Mouse (Mus musculus) neural tube, embryonic 10.5 days (tissue): ENCODE data around the gene Fgfr1op.
"Not testable (repeated sequence)": the region's sequence is repeated elsewhere in the genome, so short reads cannot be mapped to it uniquely, and the experiment has no call there.

ENCODE experiments used
- DNase-seq: peaks from one replicate; pipeline ENCODE4 v3.0.0-alpha.2; 2017; ENCODE audit warnings: low spot score; ENCODE audit errors: extremely low spot score

Gene Fgfr1op

DNA sequence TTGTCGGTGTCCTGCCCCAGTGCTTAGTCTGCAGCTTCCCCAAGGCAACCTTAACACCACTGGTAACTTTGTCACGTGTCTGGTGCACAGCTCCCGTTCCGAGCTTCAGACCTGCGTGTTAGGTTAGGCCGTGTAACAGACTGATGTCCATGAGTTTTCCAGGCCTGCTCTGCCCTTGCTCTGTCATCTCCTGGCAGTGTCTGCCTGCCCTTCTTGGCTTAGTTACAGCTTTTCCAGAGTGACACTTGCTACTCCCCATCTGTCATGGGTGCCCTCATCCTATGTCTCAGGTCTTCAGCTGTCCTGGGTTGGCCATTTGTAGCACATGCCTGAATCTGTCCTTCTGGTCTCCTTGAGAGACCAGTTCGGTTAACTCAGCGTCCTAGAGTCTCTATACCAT is 2.1 kb downstream of the Fgfr1op start:
- not testable (repeated sequence) for DNase-seq

DNA sequence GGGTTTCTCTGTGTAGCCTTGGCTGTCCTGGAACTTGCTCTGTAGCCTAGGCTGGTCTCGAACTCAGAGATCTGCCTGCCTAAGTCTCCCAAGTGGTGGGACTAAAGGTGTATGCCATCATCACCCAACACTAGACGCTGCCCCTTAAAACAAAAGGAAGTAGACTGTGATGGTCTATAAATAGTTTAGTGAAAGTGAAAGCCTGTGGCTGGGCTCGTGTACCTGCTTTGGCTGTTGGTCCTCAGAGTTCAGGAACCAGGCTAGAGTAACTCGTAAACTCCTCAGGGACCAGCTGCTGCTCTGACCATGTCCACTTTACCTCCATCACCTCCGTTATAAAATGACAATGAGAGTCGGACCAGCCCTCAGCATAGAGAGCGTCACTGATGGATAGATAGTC is 5.0 kb downstream of the Fgfr1op start:
- no peak for DNase-seq

DNA sequence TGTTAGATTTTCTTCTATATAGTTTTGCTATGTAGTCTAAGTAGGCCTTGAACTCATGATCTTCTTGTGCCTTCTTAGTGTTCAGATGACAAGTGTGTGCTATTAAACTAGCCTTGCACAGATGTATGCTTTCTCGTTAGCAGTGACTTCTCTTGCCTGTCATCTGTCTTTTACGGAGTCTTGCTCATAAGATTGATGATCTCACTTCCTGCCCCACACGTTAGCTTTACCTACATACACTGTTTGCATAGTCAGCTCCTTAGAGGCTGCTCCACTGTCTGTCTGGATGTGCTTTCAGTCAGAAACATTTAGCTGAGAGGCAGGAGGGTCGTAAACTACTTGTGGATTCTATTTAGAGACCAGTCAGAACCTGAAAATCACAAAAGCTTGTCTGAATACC is 5.8 kb downstream of the Fgfr1op start:
- DNase-seq: no peak

GRCm38 (mm10) chr17:8177090-8177489 is 11.8 kb downstream of the Fgfr1op start:
- DNase-seq: no peak

DNA sequence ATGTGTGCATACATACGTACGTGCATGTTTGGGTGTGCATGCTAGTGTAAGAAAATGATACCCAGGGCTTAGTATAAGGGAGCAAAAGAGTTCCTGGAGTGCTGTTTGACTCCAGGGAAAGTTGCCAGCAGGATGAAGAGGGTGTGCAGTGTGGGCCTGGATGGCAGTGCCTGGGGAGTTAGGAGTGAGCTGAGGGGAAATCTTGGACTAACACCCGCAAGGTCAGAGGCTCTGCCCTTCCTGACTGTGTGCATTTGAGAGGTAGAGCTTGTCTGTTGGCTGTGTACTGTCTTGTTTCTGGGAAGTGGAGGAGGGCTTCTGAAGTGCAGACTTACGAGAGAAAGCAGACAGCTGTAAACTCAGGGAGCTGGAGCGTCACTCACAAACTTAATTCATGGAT is 18.5 kb downstream of the Fgfr1op start:
- DNase-seq: no peak

- no peak for DNase-seq
Observed at GRCm38 (mm10) chr17:8184217-8184616, 18.9 kb downstream of the Fgfr1op start.

GRCm38 (mm10) chr17:8193678-8194077 is 28.4 kb downstream of the Fgfr1op start:
- DNase-seq: no peak

GRCm38 (mm10) chr17:8195685-8196376 is 30.5 kb downstream of the Fgfr1op start:
- no peak for DNase-seq

DNA sequence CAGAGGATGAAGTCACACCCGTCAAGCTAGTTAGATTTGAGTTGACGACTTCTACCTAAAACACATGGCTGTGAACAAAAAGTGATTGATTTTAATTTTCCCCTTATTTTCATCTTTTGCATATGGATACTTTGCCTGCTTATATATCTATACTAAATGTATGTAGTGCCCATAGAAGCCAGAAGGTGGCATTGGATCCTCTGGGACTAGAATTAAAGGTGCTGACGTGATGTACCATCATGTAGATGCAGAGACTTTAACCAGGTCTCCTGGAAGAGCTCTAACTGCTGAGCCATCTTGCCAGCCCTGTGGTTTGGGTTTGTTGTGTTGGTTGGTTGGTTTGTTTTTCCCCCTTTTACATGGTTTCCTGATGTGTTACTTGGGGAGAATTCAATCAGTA is 32.4 kb downstream of the Fgfr1op start:
- DNase-seq: no peak

- DNase-seq: no peak
Observed at GRCm38 (mm10) chr17:8199067-8199935, 34.0 kb downstream of the Fgfr1op start.

- DNase-seq: no peak
Observed at GRCm38 (mm10) chr17:8199936-8200330, 34.6 kb downstream of the Fgfr1op start.

DNA sequence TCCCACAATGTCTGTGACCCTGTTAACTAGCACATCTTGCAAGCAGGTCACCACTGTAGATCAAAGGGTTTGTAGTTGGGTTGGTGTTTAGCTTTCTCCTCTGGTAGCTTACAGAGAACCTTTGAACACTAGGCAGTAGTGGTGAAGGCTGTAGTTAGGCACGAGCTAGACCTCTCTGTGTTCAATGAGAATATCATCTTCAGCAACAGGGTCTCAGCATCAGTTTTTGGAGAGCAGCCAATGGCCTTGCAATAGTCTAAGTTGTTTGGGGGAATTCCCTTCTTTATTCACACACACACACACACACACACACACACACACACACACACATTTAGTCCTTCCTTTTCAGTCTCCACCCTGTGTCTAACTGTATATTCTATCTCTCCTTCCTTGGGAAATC is 38.2 kb downstream of the Fgfr1op start:
- DNase-seq: no peak

GRCm38 (mm10) chr17:8205221-8205631 is 39.9 kb downstream of the Fgfr1op start:
- DNase-seq: not testable (repeated sequence)

DNA sequence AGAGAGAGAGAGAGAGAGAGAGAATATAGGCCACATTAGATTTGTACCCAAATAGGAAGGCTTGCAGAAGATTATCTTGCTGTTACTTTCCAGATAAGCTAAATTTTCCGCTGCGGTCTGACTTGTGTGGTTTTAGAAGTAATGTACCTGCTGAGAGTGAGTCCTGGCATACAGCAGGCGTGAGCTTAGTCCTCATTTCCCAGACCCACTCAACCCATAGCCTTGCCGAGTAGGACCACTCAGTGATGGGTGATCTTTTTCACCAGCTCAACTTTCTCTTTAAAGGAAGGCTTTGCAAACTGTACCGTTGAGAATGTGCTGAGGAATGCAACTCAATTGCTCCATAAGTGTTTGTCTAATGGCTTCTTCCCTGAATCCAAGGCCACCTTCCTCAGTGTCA is 41.4 kb downstream of the Fgfr1op start:
- DNase-seq: no peak

- no peak for DNase-seq
Observed at GRCm38 (mm10) chr17:8209696-8210095, 44.4 kb downstream of the Fgfr1op start.

DNA sequence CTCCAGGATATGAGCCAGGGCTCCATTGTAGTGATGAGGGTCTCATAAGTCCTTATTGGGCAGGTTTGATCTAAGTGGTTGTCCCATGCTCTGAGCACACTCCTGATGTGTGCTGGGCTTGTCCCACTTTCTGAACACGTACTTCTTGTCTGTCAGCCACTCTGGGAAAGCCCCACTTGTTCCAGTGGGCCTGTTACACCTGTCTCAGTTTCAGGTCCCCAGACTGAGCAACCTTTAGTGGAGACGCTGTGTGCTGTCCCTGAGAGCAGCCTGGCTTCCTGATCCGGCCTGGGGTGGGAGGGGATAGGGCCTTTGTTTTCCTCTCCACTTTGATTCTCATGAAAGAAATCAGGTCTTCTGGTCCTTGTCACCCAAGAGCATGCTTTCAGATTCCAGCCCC is 44.9 kb downstream of the Fgfr1op start:
- DNase-seq: no peak

GRCm38 (mm10) chr17:8210675-8211074 is 45.4 kb downstream of the Fgfr1op start:
- DNase-seq: no peak

GRCm38 (mm10) chr17:8211399-8211798 is 46.1 kb downstream of the Fgfr1op start:
- no peak for DNase-seq

- DNase-seq: no peak
Observed at GRCm38 (mm10) chr17:8214369-8214768, 49.1 kb downstream of the Fgfr1op start.

DNA sequence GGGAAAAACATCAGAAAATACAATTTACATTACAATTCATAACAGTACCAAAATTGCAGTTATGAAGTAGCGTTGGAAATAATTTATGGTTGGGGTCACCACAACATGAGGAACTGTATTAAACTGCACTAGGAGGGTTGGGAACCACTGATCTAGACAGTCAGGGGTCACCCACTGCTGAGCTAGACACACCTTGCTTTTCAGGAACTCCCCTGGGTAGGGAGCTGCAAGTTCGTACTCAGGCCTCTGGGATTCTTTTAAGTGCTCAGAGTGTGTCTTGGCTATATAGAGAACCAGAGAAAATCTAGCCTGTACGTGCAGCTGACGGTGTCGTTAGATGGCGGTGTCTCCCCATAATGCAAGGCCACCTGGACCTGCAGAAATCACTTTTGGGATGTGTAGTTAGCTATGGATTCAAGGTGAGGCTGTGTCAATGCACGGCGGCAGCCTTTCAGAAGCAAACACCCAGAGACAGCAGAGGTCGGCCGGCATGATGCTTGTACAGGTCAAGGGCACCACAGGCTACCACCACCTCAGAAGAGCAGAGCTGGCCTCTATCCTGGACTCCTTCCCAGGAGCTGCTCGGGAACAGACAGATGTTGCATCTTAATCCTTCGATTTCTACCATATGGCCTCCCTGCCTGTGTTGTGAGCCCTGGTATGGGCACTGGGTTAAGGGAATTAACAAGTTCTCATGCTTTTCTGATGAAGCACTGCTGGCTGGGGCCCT is 49.9 kb downstream of the Fgfr1op start:
- DNase-seq: no peak

DNA sequence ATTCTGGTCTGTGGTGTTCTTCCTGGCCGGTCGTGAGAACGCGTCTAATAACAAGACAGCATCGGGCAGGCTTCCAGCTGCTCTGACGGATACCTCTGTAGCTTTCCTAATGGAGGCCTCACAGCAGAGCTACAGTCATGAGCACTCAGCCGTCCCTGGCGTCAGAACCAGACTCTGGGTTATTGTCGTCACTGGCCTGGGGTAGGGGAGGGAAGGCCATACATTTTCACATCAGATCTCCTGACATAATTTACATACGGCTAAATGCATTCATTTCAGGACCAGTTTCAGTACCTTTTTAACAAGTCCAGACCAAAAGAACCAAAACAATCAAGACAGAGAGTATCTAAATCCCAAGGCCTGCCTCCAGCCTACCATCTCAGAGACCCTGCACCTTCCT is 57.9 kb downstream of the Fgfr1op start:
- DNase-seq: no peak

GRCm38 (mm10) chr17:8224072-8224471 is 58.8 kb downstream of the Fgfr1op start:
- no peak for DNase-seq
